Mouse (Mus musculus) frontal cortex, adult 2 months (tissue): ENCODE results near the gene Nrcam. TPM values are rescaled to one million over a fixed set of nuclear protein-coding genes. Genes with fewer than 3 reads are reported as not detected.

Experiments
- DNase-seq, 2 experiments: peaks; one replicate each; pipeline ENCODE4 v3.0.0; 2022; ENCODE audit warnings: low spot score in 1 of 2; ENCODE audit errors: extremely low spot score in 1 of 2
- polyA plus RNA-seq: library from polyadenylated mRNA; depleted of rRNA; stranded (reverse); fragments of >200 nt; gene quantifications from 2 replicates; pipeline ENCODE4 v1.2.3, GENCODE M21; 2012

The Nrcam gene
- polyA plus RNA-seq, 1 experiment = 159 TPM

- peak; percentile 51 to 79 for DNase-seq
Measured at GRCm38 (mm10) chr12:44430996-44431395, 102.3 kb downstream of the Nrcam start.

- DNase-seq = no peak
Measured at GRCm38 (mm10) chr12:44432727-44433126, 104.0 kb downstream of the Nrcam start.

- DNase-seq = no peak
Measured at GRCm38 (mm10) chr12:44437046-44437827, 108.6 kb downstream of the Nrcam start.

GRCm38 (mm10) chr12:44438884-44439283 lies 110.2 kb downstream of the Nrcam start:
- DNase-seq = no peak

- no peak for DNase-seq
Measured at GRCm38 (mm10) chr12:44440230-44440629, 111.5 kb downstream of the Nrcam start.

- DNase-seq = no peak
Measured at GRCm38 (mm10) chr12:44450930-44451329, 122.2 kb downstream of the Nrcam start.

- peak in 1 of 2 experiments; percentile 55 for DNase-seq
Measured at GRCm38 (mm10) chr12:44451742-44452141, 123.1 kb downstream of the Nrcam start.

GRCm38 (mm10) chr12:44453791-44454190 lies 125.1 kb downstream of the Nrcam start:
- DNase-seq = no peak

- no peak for DNase-seq
Measured at GRCm38 (mm10) chr12:44457961-44458360, 129.3 kb downstream of the Nrcam start.

- DNase-seq = no peak
Measured at GRCm38 (mm10) chr12:44462436-44462835, 133.8 kb downstream of the Nrcam start.

GRCm38 (mm10) chr12:44462976-44463375 lies 134.3 kb downstream of the Nrcam start:
- DNase-seq = no peak

- no peak for DNase-seq
Measured at GRCm38 (mm10) chr12:44471073-44471472, 142.4 kb downstream of the Nrcam start.

GRCm38 (mm10) chr12:44475355-44475754 lies 146.7 kb downstream of the Nrcam start:
- no peak for DNase-seq

GRCm38 (mm10) chr12:44479260-44480030 lies 150.8 kb downstream of the Nrcam start:
- no peak for DNase-seq

GRCm38 (mm10) chr12:44480031-44480419 lies 151.3 kb downstream of the Nrcam start:
- DNase-seq = no peak

- DNase-seq = no peak
Measured at GRCm38 (mm10) chr12:44481415-44481814, 152.7 kb downstream of the Nrcam start.

GRCm38 (mm10) chr12:44492759-44493479 lies 164.2 kb downstream of the Nrcam start:
- no peak for DNase-seq

- DNase-seq = no peak
Measured at GRCm38 (mm10) chr12:44497762-44498161, 169.1 kb downstream of the Nrcam start.

- no peak for DNase-seq
Measured at GRCm38 (mm10) chr12:44498872-44499271, 170.2 kb downstream of the Nrcam start.

GRCm38 (mm10) chr12:44501807-44502487 lies 173.3 kb downstream of the Nrcam start:
- no peak for DNase-seq

GRCm38 (mm10) chr12:44503737-44504136 lies 175.1 kb downstream of the Nrcam start:
- DNase-seq = peak in 1 of 2 experiments; percentile 43
